Mouse (Mus musculus) adrenal gland, postnatal 36 days (tissue): ENCODE results near the gene Lonrf2. TPM values are rescaled to one million over a fixed set of nuclear protein-coding genes. Genes with fewer than 3 reads are reported as not detected.

Source experiments
- DNase-seq, 2 experiments: peaks; one replicate each; pipeline ENCODE4 v3.0.0; 2021; ENCODE audit warnings: mixed read lengths in 1 of 2
- total RNA-seq, 2 experiments: library from RNA; stranded (reverse); gene quantifications; 2 replicates each; pipeline ENCODE4 v1.2.3; 2021

The Lonrf2 gene
- total RNA-seq, 2 experiments from 2014 or later: 4.7 to 5.1 TPM

GRCm38 (mm10) chr1:38835568-38836476 is 689 bp downstream of the Lonrf2 start:
- DNase-seq: peak; percentile 56 to 65

- peak; percentile 15 to 43 for DNase-seq
Measured at GRCm38 (mm10) chr1:38834899-38835298, 1.6 kb downstream of the Lonrf2 start.

- DNase-seq: no peak
Measured at GRCm38 (mm10) chr1:38824926-38825325, 11.6 kb downstream of the Lonrf2 start.

- no peak for DNase-seq
Measured at GRCm38 (mm10) chr1:38823851-38824250, 12.7 kb downstream of the Lonrf2 start.

- no peak for DNase-seq
Measured at GRCm38 (mm10) chr1:38819691-38820090, 16.8 kb downstream of the Lonrf2 start.

GRCm38 (mm10) chr1:38817671-38818070 is 18.8 kb downstream of the Lonrf2 start:
- DNase-seq: no peak

DNA sequence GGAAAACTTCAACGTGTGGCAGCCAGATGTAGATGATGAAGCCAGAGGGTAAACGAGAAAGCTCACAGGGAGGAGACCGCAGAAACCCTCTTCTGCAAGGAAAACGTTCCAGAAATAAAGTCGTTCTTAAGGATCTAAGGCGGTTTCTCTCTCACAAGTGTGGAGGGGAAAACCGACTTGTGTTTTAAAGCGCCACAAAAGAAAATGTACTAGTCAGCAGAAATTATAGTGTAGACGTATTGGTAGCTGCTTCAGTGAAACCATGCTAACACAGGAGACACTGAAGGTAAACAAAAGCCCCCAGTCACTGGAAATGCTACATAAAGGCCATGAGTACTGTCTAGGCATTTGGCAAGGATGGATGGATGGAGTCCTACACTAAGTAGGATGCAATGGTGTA is 19.2 kb downstream of the Lonrf2 start:
- no peak for DNase-seq

GRCm38 (mm10) chr1:38816306-38816705 is 20.2 kb downstream of the Lonrf2 start:
- DNase-seq: no peak

DNA sequence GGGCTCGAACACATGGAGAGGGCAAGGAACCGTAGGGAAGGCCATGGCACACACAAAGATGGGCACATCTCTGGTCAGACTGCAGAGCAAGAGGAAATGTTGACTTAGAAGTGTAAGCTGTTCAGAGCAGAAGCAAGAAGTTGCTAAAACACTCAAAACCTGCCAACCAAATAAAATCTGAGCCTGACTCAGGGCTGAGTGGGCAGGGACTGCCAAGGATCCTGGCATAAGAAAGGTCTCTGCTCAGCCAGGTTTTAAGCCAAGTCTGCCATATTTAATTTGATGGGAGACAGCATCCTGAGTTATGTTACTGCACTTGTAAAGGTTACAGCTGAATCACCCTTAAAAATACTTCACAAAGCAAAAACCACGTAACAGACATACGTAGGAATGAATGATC is 29.4 kb downstream of the Lonrf2 start:
- DNase-seq: peak in 1 of 2 experiments; percentile 36

GRCm38 (mm10) chr1:38800402-38800801 is 36.1 kb downstream of the Lonrf2 start:
- no peak for DNase-seq

DNA sequence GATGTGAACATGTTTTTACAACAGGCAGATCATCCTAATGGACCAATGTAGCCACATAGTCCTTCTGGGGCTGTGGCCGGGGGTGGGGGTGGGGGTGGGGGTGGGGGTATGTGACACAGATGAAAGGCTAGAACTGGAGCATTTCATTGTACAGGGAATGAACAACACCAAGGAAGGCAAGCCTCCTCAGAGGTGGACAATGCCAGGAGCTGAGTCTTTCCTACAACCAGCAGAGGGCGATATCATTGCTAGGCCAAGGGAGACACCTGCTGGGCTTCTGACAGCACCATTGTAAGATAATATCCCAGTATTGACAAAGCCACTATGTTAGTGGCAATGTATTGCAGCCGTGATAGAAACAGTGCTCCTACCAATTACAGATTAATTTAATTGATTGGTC is 37.2 kb downstream of the Lonrf2 start:
- DNase-seq: peak; percentile 28 to 42

DNA sequence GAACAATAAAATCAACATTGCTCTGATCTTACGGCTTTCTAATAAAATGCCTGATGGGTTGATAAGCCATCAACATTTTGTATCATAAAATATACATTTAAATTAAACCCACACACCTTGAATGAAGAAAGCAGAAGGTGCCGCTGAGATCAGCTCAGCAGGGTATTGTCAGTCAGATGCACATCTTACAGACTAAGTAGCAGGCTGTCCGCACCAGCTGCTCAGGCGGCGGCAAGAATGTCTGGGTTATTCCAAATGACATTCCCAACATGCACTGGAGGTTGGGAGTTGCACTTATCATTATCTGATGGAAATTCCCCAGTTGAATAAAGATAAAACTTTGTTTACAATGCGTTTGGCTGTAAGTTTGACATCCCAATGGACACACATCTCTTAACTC is 39.6 kb downstream of the Lonrf2 start:
- DNase-seq: no peak

GRCm38 (mm10) chr1:38795496-38795895 is 41.0 kb downstream of the Lonrf2 start:
- no peak for DNase-seq

DNA sequence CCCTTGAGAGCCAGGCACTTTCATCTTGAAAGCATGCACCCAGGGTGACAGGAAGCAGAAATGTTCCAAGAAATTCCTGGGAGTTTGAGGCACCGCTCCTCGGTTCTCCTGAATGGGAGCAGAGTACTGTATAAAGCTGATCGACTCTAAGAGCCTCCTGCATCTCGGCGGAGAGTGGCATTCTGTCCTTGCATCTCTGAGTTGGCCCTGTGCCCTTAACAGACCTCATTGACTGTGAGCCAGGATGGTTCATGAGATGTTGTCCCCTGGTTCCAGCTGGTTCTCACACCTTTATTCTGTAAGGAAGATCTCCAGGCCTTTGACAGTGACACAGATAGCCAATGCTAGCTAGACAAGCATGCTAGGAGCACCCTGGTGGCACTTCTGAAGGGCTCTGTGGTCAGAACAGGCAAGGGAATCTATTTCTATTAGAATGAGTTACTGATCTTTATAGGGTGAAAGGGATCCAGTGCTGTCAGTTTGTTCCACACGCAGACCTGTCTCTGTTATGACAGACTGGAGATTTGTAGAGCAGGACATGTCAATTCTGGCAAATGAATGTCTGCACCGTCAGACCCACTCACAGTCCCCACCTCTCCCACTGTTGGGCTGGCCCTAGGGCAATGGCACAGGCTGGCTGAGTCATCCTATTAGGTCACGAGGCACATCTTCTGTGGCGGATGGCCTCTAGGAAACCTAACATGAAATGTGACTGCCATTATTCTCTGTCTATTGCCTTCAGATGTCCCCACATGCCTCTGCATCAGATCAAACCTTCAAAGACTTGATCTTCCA is 45.3 kb downstream of the Lonrf2 start:
- peak; percentile 28 to 52 for DNase-seq

- DNase-seq: no peak
Measured at GRCm38 (mm10) chr1:38789988-38790602, 46.4 kb downstream of the Lonrf2 start.

GRCm38 (mm10) chr1:38788904-38789303 is 47.6 kb downstream of the Lonrf2 start:
- DNase-seq: no peak

DNA sequence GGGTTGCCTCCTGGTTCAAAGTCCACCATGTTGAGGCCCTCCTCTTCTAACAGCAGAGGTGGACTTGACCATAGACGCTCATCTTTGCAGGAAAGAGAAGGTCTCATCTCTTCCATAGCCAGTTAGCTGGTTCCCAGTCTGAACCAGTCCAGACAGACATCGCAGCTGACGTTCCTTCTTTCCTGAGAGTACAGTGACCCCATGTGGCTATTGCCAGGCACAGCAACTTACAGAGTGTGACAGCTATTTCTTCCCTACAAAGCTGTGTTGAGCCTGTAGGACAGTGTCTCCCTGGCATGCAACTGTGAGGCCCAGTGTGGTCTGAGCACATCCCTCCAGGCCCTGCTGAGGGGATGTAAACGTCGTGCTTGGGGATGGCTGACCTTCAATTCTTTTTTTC is 49.1 kb downstream of the Lonrf2 start:
- peak; percentile 51 to 55 for DNase-seq

DNA sequence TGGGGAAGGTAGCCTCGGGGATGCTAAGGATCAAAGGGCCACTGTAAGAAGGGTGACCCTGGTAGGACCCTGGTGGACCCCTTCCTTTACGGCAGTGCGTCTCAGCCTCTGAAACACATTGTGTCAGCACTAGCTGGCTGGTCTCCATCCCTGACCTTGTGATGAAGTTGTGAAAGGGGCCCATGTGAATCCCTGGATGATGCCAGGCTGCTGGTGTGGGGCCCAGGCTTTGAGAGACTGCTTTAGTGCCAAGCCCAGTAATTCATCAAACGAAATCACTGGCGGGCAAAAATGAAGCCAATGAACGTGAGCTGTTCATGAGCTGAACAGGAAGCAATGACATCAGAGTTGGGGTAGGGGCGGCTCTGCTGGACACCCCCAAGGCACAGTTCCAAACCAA is 50.2 kb downstream of the Lonrf2 start:
- peak; percentile 53 to 71 for DNase-seq

- no peak for DNase-seq
Measured at GRCm38 (mm10) chr1:38778271-38778670, 58.2 kb downstream of the Lonrf2 start.

- DNase-seq: no peak
Measured at GRCm38 (mm10) chr1:38777500-38777899, 59.0 kb downstream of the Lonrf2 start.

DNA sequence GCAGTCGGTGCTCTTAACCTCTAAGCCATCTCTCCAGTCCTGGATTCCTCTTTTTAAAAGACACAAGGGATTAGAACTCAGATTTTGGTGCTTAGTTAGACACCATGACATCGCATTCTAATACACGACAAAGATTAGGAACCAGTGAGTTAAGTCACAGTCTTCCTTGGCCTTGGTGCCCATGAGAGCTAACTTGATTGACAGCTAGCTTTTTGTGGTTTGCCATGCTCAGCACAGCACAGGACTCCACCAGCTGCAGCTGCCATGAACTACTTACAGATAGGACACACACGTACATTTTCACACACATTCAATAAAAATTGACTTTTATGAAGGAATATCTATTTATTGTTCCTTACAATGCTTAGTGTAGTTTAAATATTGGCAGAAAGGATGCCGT is 60.8 kb downstream of the Lonrf2 start:
- DNase-seq: no peak

DNA sequence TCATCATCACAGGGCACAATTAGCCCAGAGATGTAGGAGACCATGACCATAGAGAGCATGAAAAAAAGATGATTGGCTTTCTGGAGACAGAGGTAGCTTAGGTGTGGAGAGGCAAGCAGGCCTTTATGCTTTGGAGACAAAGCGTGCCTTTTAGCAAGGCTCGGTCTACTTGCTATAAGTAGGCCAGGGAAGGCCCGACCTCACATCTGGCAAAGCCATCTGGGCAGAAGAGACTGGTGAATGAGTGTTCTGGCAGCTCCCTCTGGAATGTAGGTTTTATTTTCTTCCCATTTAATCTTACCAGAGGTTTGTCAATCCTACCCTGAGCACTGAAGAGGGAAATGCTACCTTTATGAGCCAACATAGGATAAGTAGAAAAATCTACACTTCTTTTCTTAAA is 65.8 kb downstream of the Lonrf2 start:
- DNase-seq: no peak

- DNase-seq: peak; percentile 47 to 72
Measured at GRCm38 (mm10) chr1:38769920-38770319, 66.6 kb downstream of the Lonrf2 start.
